Comparison of ENCODE assay signal across 8 mouse cellular contexts in genomic region chr7:37842000-37842513, GRCm38 (mm10).
A peak's percentile ranks its signal among the peaks of the same experiment; 100 is the strongest.
DNase-seq lines count a peak whose midpoint lies in the region; TF ChIP-seq lines count a peak whose summit lies in the region.

No protein-coding gene starts in this region.

- no peak for DNase-seq in layer of hippocampus, adult 2 months (ENCODE audit: low spot score in 2 of 2)
- DNase-seq in layer of hippocampus, postnatal 36 days, result no peak
- peak; percentile 78 for DNase-seq in embryo, embryonic 10.5 days (ENCODE audit: low spot score)
- peak; percentile 69 for DNase-seq in forelimb bud, embryonic 11.5 days (ENCODE audit: low read depth, low spot score)
- DNase-seq in midbrain, embryonic 10.5 days (ENCODE audit: low spot score), result peak; percentile 55
- no peak for DNase-seq in spleen, postnatal 14 days (ENCODE audit: low spot score in 2 of 2)
- DNase-seq in spleen, postnatal 10 days (ENCODE audit: low spot score in 2 of 2), result no peak
- DNase-seq in frontal cortex, postnatal 25 days (ENCODE audit: low spot score in 2 of 2), result no peak

- no peaks in the 10 kb centered on the region for H3K27me3 ChIP-seq in midbrain, embryonic 10.5 days (ENCODE audit: low read depth, poor library complexity, severe bottlenecking)

- under 1% methylated on average over 14 of the region's 14 CpGs for WGBS in midbrain, embryonic 10.5 days

- no peaks in the 10 kb centered on the region for H3K36me3 ChIP-seq in midbrain, embryonic 10.5 days

- H3K9me3 ChIP-seq in midbrain, embryonic 10.5 days (replicated peaks), result no peaks in the 10 kb centered on the region

- no peak for TF ChIP-seq CTCF in layer of hippocampus, adult 2 months (conservative IDR thresholded peaks at IDR 0.05)

- H3K27ac ChIP-seq in layer of hippocampus, adult 2 months, result no peak overlapping the region
- peak overlapping the region; percentile 67 for H3K27ac ChIP-seq in midbrain, embryonic 10.5 days (replicated peaks)

- H3K4me1 ChIP-seq in midbrain, embryonic 10.5 days, result peaks cover 15% of the 10 kb centered on the region

- H3K4me3 ChIP-seq in layer of hippocampus, adult 2 months, result peak overlapping the region; percentile 22
- peak overlapping the region; percentile 47 for H3K4me3 ChIP-seq in midbrain, embryonic 10.5 days

Comparison
In these comparisons a context has a peak if more than half of its experiments do, and no peak if none do; other contexts are left out.
1. DNase-seq: peak in embryo, embryonic 10.5 days (single experiment), forelimb bud, embryonic 11.5 days (single experiment) and midbrain, embryonic 10.5 days (single experiment); none in layer of hippocampus, adult 2 months (0 of 2), layer of hippocampus, postnatal 36 days (0 of 2), spleen, postnatal 14 days (0 of 2), spleen, postnatal 10 days (0 of 2) and frontal cortex, postnatal 25 days (0 of 2).